Mouse (Mus musculus) gastrocnemius, postnatal 14 days (tissue): ENCODE results near the gene Skor1. TPM values are rescaled to one million over a fixed set of nuclear protein-coding genes. Genes with fewer than 3 reads are reported as not detected.

ENCODE experiments used
- DNase-seq: peaks from one replicate; pipeline ENCODE4 v3.0.0; 2021; ENCODE audit warnings: mixed read lengths
- intact Hi-C: fragments of 180-260 bp; cut with DNase I; formaldehyde crosslinking; loops from one replicate; pipeline ENCODE4 v1.15.1; 2025; ENCODE audit warnings: low total_unique reads
- total RNA-seq, 2 experiments: library from RNA; stranded (reverse); gene quantifications; 2 replicates each; pipeline ENCODE4 v1.2.3; 2021

Gene Skor1
- total RNA-seq, 2 experiments from 2014 or later, result 0.12 TPM; not detected in 1

DNA sequence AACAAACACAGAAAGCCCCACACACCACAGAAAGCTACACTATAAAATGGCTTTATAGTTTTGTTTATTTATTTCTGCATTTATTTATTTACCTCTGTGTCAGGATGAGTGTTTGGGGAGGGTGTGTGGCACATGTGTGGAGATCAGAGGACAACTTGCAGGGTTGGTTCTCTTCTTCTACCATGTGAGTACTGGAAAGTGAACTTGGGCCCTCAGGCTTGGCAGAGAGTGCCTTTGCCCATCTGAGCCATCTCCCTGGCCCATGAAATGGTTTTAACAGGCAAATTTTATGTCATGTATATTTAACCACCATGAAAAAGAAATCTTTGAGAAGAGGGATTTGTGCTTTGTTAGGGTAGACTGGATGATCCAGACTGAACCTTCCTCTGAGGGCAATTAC, 48.9 kb downstream of the Skor1 start:
- intact Hi-C loops, result no loop called here
- DNase-seq, result no peak

DNA sequence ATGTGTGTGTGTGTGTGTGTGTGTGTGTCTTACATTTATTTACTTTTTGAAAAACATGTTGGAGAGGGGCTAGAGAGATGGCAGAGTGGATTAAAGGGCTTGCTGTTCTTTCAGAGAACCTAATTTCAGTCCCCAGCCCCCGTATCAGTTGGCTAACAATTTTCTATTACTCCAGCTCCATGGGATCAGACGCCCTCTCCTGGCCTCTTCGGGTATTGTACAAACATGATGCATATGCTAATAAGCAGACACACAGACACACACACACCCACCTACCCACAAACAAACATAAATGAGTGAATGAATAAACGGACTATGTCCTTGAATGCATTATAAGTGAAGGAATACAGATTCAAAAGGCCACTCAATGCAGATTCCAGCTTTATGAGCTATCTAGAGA, 49.4 kb downstream of the Skor1 start:
- intact Hi-C loops, result no loop called here
- no peak for DNase-seq

DNA sequence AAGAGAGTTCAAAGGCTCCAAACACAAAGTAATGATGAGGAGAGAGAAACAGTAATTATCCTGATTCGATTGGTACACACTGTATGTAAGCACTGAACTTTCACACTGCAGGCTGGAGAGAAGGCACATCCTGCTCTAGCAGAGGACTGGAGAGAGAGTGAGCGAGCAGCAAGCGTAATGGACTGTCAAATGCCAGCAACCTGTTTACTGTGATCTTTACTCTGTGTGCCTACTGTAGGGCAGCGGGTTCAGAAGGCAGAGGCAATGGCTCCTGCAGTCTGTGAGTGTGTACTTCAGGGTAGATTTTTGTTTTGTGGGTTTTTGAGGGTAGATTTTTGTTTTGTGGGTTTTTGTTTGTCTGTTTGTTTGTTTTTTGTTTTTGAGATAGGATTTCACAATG, 49.9 kb downstream of the Skor1 start:
- no peak for DNase-seq

DNA sequence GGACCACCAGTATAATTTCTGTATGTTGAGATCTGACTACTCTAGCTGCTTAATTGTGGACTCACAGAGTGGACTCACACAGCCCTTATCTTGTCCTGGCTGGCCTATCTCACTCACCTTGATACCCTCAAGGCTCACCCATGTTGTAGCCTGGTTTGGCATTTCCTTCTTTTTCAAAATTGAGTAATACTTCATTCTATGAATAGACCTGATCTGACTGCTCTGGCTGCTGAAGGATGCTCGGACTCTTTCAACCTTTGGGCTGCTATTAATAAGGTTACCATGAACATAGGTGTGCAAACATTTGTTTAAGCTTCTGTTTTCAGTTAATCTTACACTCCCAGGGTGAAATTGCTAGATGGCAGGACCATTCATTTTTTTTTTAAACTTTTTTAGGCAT, 51.6 kb downstream of the Skor1 start:
- intact Hi-C loops, result no loop called here

More for the DNA sequence above, 49.9 kb downstream of the Skor1 start:
- intact Hi-C loops, result no loop called here

DNA sequence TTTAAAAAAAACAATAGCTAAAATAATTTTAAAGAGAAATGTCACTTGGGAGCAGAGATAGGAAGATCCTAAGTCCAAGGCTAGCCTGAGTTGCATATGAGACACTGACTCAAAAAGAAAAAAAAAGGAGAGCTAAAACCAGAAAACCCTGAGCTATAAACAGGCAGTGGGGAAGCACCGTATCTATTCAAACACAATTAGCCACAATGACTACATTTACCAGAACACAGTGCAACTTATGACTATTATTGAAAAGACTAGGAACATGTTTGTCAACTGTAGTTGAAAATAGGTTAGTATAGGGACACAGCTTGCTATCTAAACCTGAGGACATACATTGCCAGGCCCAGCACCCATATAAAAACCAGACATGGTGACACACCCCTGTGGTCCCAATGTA, 54.7 kb downstream of the Skor1 start:
- intact Hi-C loops, result no loop called here
- no peak for DNase-seq

More for the DNA sequence above, 51.6 kb downstream of the Skor1 start:
- DNase-seq, result no peak

DNA sequence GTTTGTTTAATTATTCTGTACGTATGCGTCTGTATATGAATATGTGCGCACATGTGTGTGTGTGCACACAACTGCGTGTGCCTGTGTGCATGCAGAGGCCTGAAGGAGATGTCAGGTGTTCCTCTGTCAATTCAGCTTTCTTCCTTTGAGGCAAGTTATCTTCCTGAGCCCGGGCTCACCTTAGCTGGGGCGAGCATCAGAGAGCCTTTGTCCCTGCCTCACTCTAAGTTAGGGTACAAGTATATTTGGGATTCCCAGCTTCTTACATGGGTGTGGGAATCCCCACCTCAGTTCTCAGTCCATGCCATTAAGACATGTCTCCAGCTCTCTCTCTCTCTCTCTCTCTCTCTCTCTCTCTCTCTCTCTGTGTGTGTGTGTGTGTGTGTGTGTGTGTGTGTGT, 56.2 kb downstream of the Skor1 start:
- DNase-seq, result no peak
- intact Hi-C loops, result no loop called here

DNA sequence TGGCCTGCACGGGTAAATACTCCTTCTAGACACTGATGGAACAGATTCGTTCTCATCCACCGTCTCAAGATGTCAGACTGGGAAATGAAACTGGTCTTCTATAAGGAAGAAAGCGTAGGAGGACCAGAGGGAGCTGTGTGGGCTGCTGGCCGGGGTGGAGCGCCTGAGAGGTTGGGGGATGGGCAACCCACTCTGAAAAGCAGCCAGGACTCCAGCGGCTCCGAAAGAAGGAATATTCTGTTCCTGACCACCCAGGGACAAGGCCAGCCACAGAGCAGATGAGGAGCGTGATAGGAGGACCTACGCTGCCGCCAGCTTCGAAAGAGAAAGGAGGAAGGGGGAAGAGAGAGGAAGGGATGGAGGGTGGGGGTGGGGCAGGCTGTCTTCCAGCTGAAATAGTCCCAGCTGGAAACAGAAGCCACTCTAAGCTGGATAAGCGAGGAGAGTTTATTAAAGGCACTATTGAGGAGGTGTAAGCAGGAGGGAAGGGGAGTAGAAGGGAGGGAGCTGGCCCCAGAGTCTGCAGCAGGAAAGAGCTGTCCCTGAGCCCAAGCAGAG, 56.7 kb downstream of the Skor1 start:
- intact Hi-C loops, result no loop called here
- DNase-seq, result peak; percentile 73

DNA sequence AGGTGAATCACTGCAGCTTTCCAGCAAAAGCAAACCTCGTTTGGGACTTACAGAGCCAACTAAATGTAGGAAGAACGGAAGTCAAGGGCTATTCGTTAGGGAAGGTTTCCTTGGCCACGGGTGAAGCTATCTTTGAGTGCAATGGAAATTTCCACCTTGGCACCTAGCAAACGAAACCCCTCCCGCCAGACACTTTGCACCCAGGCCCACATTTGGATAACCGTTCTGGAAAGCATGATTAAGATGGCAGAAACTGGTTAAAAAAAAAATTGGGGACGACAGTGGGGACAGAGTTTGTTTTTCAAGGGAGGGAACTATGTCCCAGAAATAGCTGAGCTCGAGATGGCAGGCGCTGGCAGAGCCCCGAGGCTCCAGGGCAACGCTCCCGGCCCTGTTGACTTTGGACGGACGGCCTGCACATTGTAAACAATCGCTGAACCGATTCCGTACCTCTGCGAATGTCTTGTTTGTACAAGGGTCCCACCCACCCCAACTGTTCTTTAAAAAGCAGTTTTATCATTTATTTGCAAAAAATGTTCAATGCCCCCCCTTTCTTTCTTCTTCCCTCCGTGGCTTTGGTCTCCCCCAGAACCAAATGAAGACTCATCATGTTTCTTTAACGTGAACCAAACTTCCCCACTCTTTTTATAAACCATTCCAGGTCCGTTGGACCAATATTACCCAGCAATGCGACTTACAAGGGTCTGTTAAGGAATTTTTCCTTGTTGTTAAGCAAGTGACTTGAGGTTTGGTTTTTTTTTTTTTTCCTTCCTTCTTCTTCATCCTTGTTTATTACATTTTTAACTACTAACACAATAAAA, 57.5 kb downstream of the Skor1 start:
- no peak for DNase-seq
- intact Hi-C loops, result no loop called here

DNA sequence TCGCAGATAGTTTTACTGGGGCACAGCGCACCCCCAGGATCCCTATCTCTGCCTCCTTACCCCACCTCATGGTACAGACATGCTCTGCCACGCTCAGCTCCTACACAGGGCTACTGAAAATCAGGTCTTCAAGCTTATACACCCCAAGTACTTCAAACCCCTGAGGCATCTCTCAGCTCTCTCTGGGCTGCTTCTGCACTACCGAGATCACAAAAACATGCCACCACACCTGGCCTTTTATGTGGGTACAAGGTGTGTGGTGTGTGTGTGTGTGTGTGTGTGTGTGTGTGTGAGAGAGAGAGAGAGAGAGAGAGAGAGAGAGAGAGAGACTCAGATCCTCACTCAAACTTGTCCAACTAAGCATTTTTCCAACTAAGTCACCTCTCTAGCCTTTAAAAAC, 59.6 kb downstream of the Skor1 start:
- intact Hi-C loops, result no loop called here
- no peak for DNase-seq

Other genes with a start within 250 kb of the Skor1 start
- 10 to 100 TPM; 13.8 to 15.8 TPM for gene Pias1, start 161.0 kb downstream of the Skor1 start, total RNA-seq
- 10 to 100 TPM; 14.4 to 15.0 TPM for gene Map2k5, start 228.9 kb upstream of the Skor1 start, total RNA-seq